Mouse (Mus musculus) fibroblast of lung, adult 2 months (primary cell): ENCODE data around the gene Dqx1.
A peak's percentile ranks its signal among the peaks of the same experiment; 100 is the strongest.

ENCODE experiments used
- DNase-seq: peaks from one replicate; pipeline ENCODE4 v3.0.0-alpha.2; 2011; ENCODE audit warnings: low read depth

The Dqx1 gene

DNA sequence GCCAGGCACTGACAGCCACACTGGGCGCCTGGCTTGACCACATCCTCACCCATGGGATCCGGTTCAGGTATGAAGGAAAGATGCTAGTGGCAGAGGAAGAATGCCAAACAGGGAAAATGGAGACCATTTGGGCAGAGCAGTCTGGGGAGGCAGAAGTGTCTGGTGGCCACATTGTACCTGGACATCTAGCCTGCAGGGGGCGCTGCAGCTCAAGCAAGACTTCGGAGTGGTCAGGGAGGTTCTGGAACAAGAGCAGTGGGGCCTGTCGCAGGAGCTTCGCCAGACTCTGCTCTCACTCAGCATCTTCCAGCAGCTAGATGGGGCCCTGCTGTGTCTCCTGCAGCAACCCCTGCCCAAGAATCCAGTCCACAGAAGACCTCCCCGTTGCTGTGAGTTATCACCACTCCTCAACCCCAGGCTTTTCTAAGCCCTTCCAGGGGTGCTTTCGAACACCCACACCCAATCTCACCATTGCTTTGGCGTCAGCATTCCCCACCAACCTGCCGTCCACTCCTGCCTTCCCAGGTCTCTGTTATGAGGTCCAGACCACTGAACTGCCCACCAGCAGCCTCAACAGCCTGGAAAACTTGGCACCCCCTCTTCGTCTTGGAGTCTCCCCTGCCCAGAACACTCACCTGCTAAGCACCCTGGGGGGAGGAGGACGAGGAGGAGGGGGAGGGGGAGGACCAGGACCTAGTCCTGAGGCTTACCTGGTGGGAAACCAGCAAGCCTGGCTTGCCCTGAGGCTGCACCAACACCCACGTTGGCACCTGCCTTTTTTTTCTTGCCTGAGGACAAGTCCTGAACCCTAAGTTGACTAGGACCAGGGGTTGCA is 50.1 kb downstream of the Dqx1 start:
- no peak for DNase-seq

DNA sequence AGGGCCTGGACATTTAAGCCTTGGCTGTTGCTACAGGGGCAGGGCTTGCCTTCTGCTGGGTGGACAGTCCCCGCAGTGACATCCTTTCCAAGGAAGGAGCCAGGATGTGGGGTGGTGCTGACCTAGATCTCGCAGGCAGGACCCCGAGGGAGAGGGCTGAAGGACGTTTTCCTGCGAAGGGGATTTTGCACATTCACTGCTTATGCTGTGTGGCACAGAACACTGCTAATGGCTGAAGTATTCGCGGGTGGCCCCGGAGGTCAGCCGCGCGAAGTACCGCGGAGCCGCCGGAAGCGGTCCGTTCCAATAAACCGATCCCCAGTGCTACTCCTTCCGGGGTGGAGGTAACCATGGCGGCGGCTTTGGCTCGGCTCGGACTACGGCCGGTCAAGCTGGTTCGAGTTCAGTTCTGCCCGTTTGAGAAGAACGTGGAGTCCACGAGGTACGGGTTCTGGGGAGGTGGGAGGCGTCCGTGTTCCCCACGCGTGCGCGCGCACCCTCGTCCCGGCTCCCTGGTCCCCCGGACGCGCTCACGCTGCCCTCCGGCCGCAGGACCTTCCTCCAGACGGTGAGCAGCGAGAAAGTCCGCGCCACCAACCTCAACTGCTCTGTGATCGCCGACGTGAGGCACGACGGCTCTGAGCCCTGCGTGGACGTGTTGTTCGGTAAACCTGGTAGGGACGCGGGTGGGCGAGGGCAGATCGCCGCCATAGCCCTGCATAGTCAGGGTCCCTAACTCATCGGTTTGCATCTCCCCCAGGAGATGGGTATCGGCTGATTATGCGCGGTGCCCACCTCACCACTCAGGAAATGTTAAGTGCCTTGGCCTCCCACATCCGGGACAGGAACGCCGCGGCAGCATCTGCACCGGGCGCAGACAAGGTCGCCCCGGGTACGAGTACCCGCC is 51.4 kb downstream of the Dqx1 start, which contains the start of gene Mrpl53:
Mrpl53 (plus strand) TSS at position 279 of the 907 bp plus-strand sequence.
- DNase-seq, result no peak

DNA sequence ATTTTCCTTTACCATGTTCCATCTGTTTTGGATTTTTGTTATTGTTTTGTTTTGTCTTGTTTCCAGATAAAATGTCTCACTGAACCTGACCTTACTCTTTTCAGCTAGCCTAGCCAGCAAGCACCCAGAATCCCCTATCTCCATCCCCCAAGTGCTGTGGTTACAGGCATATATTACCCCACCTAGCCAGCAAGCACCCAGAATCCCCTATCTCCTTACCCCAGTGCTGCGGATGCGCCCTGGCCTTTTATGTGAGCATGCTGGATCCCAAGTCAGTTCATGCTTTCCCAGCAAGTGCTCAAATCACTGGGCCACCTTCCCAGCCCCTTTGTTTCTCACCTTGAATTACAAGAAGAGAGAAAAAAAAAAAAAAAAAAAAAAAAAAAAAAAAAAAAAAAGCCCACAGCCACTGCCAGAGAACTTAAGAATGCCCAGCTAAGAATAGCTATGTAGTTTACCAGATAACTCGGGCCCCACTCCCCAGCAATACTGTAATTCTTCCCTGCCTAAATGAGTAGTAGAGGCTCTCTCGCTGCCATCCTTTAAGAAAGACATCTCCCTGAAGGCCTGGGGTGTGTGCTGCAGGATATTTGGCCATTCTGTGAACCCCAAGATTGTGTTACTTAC is 54.0 kb downstream of the Dqx1 start:
- DNase-seq, result no peak

DNA sequence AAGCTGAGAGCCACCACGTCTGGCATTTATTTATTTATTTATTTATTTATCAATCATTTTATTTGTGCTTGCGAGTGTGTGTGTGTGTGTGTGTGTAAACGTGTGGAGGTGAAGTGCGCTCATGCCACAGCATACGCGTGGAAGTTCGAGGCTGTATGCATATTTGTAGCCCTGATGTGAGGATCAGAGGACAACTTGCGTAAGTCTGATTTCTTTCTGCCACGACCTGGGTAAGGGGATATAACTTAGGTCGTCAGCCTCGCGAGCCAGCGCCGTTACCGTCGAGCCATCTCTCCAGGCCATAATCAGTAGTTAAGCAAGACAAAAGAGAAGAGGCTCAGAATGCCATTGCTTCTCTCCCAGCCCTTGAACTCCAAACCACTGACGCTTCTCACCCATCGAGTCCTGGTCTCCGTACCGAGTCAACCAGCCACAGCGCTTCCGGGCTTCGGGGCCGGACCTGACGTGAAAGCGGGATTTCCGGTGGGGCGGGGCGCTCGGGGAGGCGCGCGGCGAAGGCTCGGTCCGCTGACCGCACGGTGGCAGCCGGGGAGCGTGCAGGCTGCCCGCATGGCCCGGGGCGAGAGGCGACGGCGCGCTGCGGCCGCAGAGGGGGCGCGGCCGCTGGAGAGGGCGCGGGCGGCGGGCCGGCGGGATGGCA is 57.5 kb downstream of the Dqx1 start, which contains the start of gene Mogs:
Mogs (plus strand) TSS at position 486 of the 661 bp plus-strand sequence.
- peak; percentile 56 for DNase-seq

DNA sequence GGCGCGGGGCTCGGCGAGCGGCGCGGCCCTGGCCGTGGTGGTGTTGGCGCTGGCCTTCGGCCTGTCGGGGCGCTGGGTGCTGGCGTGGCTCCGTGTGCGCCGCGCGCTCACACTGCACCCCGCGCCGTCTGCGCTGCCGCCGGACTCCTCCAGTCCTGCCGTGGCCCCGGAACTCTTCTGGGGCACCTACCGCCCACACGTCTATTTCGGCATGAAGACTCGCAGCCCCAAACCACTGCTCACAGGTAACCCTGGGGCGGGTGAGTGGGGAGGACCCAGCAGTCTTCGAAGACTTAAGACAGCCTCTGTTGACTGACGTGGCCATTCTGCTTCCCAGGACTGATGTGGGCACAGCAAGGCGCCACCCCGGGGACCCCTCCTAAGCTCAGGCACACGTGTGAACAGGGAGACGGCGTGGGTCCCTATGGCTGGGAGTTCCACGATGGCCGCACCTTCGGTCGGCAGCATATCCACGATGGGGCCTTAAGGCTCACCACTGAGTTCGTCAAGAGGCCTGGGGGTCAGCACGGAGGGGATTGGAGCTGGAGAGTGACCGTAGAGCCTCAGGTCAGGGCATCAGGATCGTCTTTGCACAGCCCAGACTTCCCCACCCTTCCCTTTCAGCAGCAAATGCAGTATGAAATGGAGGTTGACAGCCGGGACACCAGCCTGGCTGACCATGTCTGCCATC is 58.2 kb downstream of the Dqx1 start:
- DNase-seq, result no peak

DNA sequence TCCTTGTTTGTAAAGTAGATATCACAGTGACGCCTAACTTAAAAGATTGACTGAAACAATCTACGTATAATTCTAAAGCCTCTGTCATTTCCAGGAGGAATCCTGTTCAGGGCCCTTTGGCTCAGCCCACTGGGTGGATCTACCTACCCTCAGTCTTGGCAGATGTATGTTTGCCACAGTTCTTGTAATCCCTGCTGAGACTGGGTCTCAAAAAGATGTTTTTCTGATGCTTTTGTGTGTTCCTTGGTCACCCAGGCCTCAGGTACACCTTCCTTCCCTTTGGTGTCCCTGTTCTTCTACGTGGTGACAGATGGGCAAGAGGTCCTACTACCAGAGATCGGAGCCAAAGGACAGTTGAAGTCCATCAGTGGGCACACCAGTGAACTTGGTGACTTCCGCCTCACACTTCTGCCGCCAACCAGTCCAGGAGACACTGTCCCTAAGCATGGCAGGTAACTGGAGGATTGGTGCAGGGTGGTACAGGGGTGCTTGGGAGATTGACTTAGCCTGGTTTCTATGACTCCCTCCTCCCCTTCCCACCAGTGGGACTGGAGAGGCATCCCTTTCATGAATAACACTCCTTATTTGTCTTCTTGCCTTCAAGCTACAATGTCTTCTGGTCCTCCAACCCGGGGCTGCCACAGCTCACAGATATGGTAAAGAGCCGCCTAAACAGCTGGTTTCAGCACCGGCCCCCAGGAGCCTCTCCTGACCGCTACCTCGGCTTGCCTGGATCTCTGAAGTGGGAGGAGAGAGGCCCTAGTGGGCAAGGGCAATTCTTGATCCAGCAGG is 58.9 kb downstream of the Dqx1 start:
- DNase-seq, result no peak
